Mouse (Mus musculus): ENCODE data around the gene Ttc33. TPM values are rescaled to one million over a fixed set of nuclear protein-coding genes. Genes with fewer than 3 reads are reported as not detected.

Ttc33 gene
- total RNA-seq, 1 experiment, result 24.2 TPM

DNA sequence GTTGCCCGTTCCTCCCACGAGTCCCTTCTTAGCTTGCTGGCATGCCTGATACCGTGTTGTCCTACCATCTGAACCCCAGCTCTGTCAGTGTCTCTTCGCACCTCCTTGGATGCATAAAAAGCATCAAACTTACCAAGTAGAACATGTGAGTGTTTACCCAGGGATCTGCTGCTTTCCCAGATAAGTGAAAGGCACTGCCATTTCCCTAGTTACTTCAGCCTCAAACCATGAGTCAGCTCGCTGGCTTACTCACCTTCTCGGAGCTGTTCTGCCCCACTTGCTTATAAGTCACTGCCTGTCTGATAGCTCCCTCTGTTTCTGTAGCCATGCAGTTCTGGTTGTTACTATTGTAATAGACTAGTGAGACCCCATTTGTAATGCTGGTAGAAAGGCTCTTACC, 9.1 kb downstream of the Ttc33 start:
- H3K4me3 ChIP-seq (ENCODE audit: insufficient read depth in 1 of 2, low read depth in 1 of 2, low read length in 2 of 2, poor library complexity in 1 of 2, severe bottlenecking in 1 of 2), result no peak overlapping the region

GRCm38 (mm10) chr15:5194931-5195330, 9.6 kb downstream of the Ttc33 start:
- no peak overlapping the region for H3K27ac ChIP-seq (ENCODE audit: insufficient read depth, low read depth, low read length, poor library complexity, severe bottlenecking)
- no peak overlapping the region for H3K4me3 ChIP-seq (ENCODE audit: insufficient read depth in 1 of 2, low read depth in 1 of 2, low read length in 2 of 2, poor library complexity in 1 of 2, severe bottlenecking in 1 of 2)
- no peaks in the 10 kb centered on the region for H3K4me1 ChIP-seq (ENCODE audit: control insufficient read depth in 2 of 2, insufficient read depth in 2 of 2, low read length in 2 of 2, poor library complexity in 1 of 2)
- peaks cover 9% of the 10 kb centered on the region for H3K36me3 ChIP-seq (ENCODE audit: control insufficient read depth, insufficient read depth, low read length, poor library complexity, severe bottlenecking)
- no peaks in the 10 kb centered on the region for H3K9me3 ChIP-seq (ENCODE audit: control insufficient read depth, insufficient read depth, low read depth, low read length)
- DNase-seq (ENCODE audit: low read depth, low spot score), result no peak
- H3K9ac ChIP-seq (ENCODE audit: insufficient read depth, low read depth, low read length, poor library complexity, severe bottlenecking), result no peak overlapping the region
- no peak for TF ChIP-seq ZC3H11A (IDR thresholded peaks at IDR 0.05; ENCODE audit: borderline replicate concordance, low read depth, low read length)
- no peak for TF ChIP-seq HCFC1 (IDR thresholded peaks at IDR 0.05; ENCODE audit: borderline replicate concordance, insufficient read depth, low read length)
- no peak for TF ChIP-seq ZNF384 (IDR thresholded peaks at IDR 0.05; ENCODE audit: low read depth, low read length)
- no peak for TF ChIP-seq CHD2 (IDR thresholded peaks at IDR 0.05; ENCODE audit: low read depth, low read length)
- no peak for TF ChIP-seq MAFK (IDR thresholded peaks at IDR 0.05; ENCODE audit: insufficient read depth, low read depth, low read length)
- in situ Hi-C loops (cut with MboI; ENCODE audit: low sequenced_read_pairs in 2 of 2, unreplicated experiment in 2 of 2), result no loop called here

More for the DNA sequence above, 9.1 kb downstream of the Ttc33 start:
- in situ Hi-C loops (cut with MboI; ENCODE audit: low sequenced_read_pairs in 2 of 2, unreplicated experiment in 2 of 2), result no loop called here
- Histone ChIP-seq H3K27ac (ENCODE audit: insufficient read depth, low read depth, low read length, poor library complexity, severe bottlenecking) (no peak overlapping the region), H3K9ac (ENCODE audit: insufficient read depth, low read depth, low read length, poor library complexity, severe bottlenecking) (no peak overlapping the region), H3K9me3 (ENCODE audit: control insufficient read depth, insufficient read depth, low read depth, low read length) (no peaks in the 10 kb centered on the region), H3K4me1 (ENCODE audit: control insufficient read depth in 2 of 2, insufficient read depth in 2 of 2, low read length in 2 of 2, poor library complexity in 1 of 2) (0 out of 4 replicates have a peak, but pooled peaks cover 0 to 1% of the 10 kb centered on the region in 2 experiments), H3K36me3 (ENCODE audit: control insufficient read depth, insufficient read depth, low read length, poor library complexity, severe bottlenecking) (peaks cover 8% of the 10 kb centered on the region)
- TF ChIP-seq HCFC1 (IDR thresholded peaks at IDR 0.05; ENCODE audit: borderline replicate concordance, insufficient read depth, low read length), result no peak
- no peak for TF ChIP-seq MAFK (IDR thresholded peaks at IDR 0.05; ENCODE audit: insufficient read depth, low read depth, low read length)
- TF ChIP-seq CHD2 (IDR thresholded peaks at IDR 0.05; ENCODE audit: low read depth, low read length), result no peak
- TF ChIP-seq ZNF384 (IDR thresholded peaks at IDR 0.05; ENCODE audit: low read depth, low read length), result no peak
- no peak for DNase-seq (ENCODE audit: low read depth, low spot score)

DNA sequence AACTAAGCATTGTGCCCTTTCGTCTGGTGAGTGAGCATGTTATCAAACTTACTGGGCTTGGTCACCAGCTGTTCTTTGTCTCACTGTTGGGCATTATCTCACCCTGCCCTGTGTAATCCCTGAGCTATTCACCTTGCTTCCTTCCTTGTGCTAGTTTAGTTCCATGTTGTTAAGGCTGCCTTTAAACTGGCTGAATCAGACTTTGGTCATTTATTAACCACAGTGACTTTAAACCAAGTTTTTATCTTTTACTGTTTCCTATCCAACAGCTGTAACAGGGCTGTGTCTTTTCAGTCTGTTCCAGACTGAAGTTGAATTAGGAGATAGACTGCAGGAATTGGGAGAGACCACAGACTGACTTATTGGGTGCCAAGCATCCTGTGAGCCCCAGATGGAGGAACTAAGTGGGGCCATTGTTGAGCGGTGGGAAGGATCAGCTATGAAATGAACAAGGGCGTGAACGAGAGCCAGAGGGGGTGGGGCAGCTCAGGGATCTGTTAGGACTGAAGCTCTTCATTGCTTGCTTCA, 10.7 kb downstream of the Ttc33 start:
- TF ChIP-seq CHD2 (IDR thresholded peaks at IDR 0.05; ENCODE audit: low read depth, low read length), result no peak
- TF ChIP-seq ZC3H11A (IDR thresholded peaks at IDR 0.05; ENCODE audit: borderline replicate concordance, low read depth, low read length), result no peak
- no peak for TF ChIP-seq MAFK (IDR thresholded peaks at IDR 0.05; ENCODE audit: insufficient read depth, low read depth, low read length)
- TF ChIP-seq HCFC1 (IDR thresholded peaks at IDR 0.05; ENCODE audit: borderline replicate concordance, insufficient read depth, low read length), result no peak
- no peak for TF ChIP-seq ZNF384 (IDR thresholded peaks at IDR 0.05; ENCODE audit: low read depth, low read length)
- H3K4me3 ChIP-seq (ENCODE audit: insufficient read depth in 1 of 2, low read depth in 1 of 2, low read length in 2 of 2, poor library complexity in 1 of 2, severe bottlenecking in 1 of 2), result no peak overlapping the region
- no peak overlapping the region for H3K27ac ChIP-seq (ENCODE audit: insufficient read depth, low read depth, low read length, poor library complexity, severe bottlenecking)
- H3K9me3 ChIP-seq (ENCODE audit: control insufficient read depth, insufficient read depth, low read depth, low read length), result no peaks in the 10 kb centered on the region
- no peak overlapping the region for H3K9ac ChIP-seq (ENCODE audit: insufficient read depth, low read depth, low read length, poor library complexity, severe bottlenecking)
- H3K4me1 ChIP-seq (ENCODE audit: control insufficient read depth in 2 of 2, insufficient read depth in 2 of 2, low read length in 2 of 2, poor library complexity in 1 of 2), result no peaks in the 10 kb centered on the region
- peaks cover 8% of the 10 kb centered on the region; the same call in 1 of the 2 replicates for H3K36me3 ChIP-seq (ENCODE audit: control insufficient read depth, insufficient read depth, low read length, poor library complexity, severe bottlenecking)
- in situ Hi-C loops (cut with MboI; ENCODE audit: low sequenced_read_pairs in 2 of 2, unreplicated experiment in 2 of 2), result no loop called here
- DNase-seq (ENCODE audit: low read depth, low spot score), result no peak

DNA sequence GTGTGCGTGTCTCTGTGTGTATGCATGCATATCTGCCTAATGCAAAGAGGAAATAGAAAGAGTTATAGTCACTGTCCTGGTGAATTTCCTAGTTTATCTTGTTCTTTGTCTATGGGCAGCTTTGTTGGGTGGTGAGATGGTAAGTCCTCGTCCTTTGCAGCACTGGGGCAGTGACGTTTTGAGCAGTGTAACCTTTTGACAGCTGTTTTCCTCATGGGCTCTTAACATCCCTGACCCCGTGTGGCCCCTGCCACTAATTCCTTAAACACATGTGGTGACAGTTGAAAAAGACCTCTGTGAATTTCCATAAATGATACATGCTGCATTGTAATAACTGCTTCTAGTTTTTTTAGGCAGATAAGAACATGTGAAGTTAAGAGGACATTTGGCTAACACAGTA, 11.4 kb downstream of the Ttc33 start:
- no peak overlapping the region for H3K27ac ChIP-seq (ENCODE audit: insufficient read depth, low read depth, low read length, poor library complexity, severe bottlenecking)
- no peak for TF ChIP-seq ZNF384 (IDR thresholded peaks at IDR 0.05; ENCODE audit: low read depth, low read length)
- H3K4me1 ChIP-seq (ENCODE audit: control insufficient read depth in 2 of 2, insufficient read depth in 2 of 2, low read length in 2 of 2, poor library complexity in 1 of 2), result no peaks in the 10 kb centered on the region
- H3K9ac ChIP-seq (ENCODE audit: insufficient read depth, low read depth, low read length, poor library complexity, severe bottlenecking), result no peak overlapping the region
- in situ Hi-C loops (cut with MboI; ENCODE audit: low sequenced_read_pairs in 2 of 2, unreplicated experiment in 2 of 2), result no loop called here
- DNase-seq (ENCODE audit: low read depth, low spot score), result no peak
- H3K4me3 ChIP-seq (ENCODE audit: insufficient read depth in 1 of 2, low read depth in 1 of 2, low read length in 2 of 2, poor library complexity in 1 of 2, severe bottlenecking in 1 of 2), result no peak overlapping the region
- H3K36me3 ChIP-seq (ENCODE audit: control insufficient read depth, insufficient read depth, low read length, poor library complexity, severe bottlenecking), result peaks cover 8% of the 10 kb centered on the region; the same call in 1 of the 2 replicates
- no peaks in the 10 kb centered on the region for H3K9me3 ChIP-seq (ENCODE audit: control insufficient read depth, insufficient read depth, low read depth, low read length)

DNA sequence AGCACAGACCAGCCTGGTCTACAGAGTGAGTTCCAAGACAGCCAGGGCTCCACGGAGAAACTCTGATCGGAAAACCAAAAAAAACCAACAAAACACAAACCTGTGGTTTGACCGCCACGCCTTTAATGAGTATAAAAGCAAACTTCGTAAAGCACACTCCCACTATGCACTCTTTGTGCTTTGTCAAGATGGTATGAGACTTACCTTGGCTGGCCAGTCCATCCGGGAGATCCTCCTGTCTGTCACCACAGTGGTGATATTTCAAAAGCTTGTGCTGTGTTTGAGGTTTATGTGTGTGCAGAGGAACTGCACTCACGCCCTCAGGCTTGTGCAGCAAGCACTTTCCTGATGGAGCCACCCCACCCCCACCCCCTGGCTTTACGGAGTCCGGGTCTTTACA, 19.9 kb downstream of the Ttc33 start:
- Histone ChIP-seq H3K36me3 (ENCODE audit: control insufficient read depth, insufficient read depth, low read length, poor library complexity, severe bottlenecking) (no peaks in the 10 kb centered on the region), H3K9me3 (ENCODE audit: control insufficient read depth, insufficient read depth, low read depth, low read length) (no peaks in the 10 kb centered on the region), H3K9ac (ENCODE audit: insufficient read depth, low read depth, low read length, poor library complexity, severe bottlenecking) (no peak overlapping the region), H3K27ac (ENCODE audit: insufficient read depth, low read depth, low read length, poor library complexity, severe bottlenecking) (no peak overlapping the region), H3K4me1 (ENCODE audit: control insufficient read depth in 2 of 2, insufficient read depth in 2 of 2, low read length in 2 of 2, poor library complexity in 1 of 2) (no peaks in the 10 kb centered on the region), H3K4me3 (ENCODE audit: insufficient read depth in 1 of 2, low read depth in 1 of 2, low read length in 2 of 2, poor library complexity in 1 of 2, severe bottlenecking in 1 of 2) (no peak overlapping the region)
- TF ChIP-seq ZC3H11A (IDR thresholded peaks at IDR 0.05; ENCODE audit: borderline replicate concordance, low read depth, low read length) (no peak), MAFK (IDR thresholded peaks at IDR 0.05; ENCODE audit: insufficient read depth, low read depth, low read length) (no peak), HCFC1 (IDR thresholded peaks at IDR 0.05; ENCODE audit: borderline replicate concordance, insufficient read depth, low read length) (no peak), ZNF384 (IDR thresholded peaks at IDR 0.05; ENCODE audit: low read depth, low read length) (no peak), CHD2 (IDR thresholded peaks at IDR 0.05; ENCODE audit: low read depth, low read length) (no peak)
- no peak for DNase-seq (ENCODE audit: low read depth, low spot score)
- in situ Hi-C loops (cut with MboI; ENCODE audit: low sequenced_read_pairs in 2 of 2, unreplicated experiment in 2 of 2), result no loop called here

Measured in ES-E14 (cell line).